ENCODE assay signal across 9 mouse cellular contexts in the genomic region with DNA sequence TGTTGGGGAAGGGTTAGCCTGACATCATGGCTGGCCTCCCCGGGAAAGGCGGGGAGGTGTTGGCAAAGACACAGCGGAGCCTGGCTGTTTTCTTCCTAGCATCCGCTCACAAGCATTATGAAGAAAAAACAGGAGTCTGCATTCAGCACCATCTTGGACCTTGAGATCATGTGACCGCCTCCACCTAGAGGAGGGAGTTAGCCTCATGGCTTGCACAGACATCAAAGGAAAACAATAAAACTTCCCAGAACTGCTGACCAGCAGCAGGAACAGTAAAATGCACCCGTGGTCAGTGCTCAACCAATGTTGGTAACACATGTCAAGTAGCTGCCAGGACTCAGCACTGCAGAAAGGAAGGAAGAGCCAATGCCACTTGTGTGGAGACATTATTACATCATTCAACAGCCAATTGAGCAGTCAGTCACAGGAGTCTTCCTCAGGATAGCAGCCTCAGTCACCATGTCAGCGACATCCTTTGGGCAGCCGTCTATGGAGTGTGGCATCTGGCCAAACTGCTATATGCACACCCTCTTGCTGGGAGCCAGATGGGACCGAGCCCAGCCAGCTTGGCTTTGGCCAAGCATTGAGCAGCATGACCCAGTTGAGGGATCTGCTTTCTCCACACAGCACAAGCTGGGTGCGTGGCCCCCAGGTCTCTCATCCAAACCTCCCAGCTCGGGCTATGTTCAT. TPM values are rescaled to one million over a fixed set of nuclear protein-coding genes. Genes with fewer than 3 reads are reported as not detected.
DNase-seq lines count a peak whose midpoint lies in the region.
"Had no signal": no experiment of that assay in that cellular context is flagged by ENCODE, and none has a peak within 500 bp of the region (broad histone marks: within the 10 kb centered on the region; RNA-seq: fewer than 3 reads in every experiment).

No protein-coding gene starts in this region.

- intact Hi-C loops in gastrocnemius, postnatal 14 days (cut with DNase I; ENCODE audit: low total_unique reads) = no loop called here

- peak; percentile 63 to 87 for DNase-seq in adrenal gland, adult (ENCODE audit: inconsistent age in 2 of 2, low spot score in 1 of 2)
- DNase-seq in adrenal gland, postnatal 4 days (ENCODE audit: low spot score in 2 of 2) = no peak
- DNase-seq in retina, postnatal 1 day = peak; percentile 72
- no peak for DNase-seq in retina, embryonic 14.5 days (ENCODE audit: low spot score)
- peak; percentile 60 for DNase-seq in gastrocnemius, postnatal 14 days
- DNase-seq in kidney, postnatal 25 days = peak; percentile 67 to 75
- no peak for DNase-seq in spleen, postnatal 36 days (ENCODE audit: low spot score in 2 of 2)
- DNase-seq in layer of hippocampus, adult 8-10 months (ENCODE audit: low spot score in 2 of 2) = no peak
- DNase-seq: liver, embryonic 13.5 days had no signal

RNA-seq across cellular contexts. Expression of a gene that starts 24.8 kb away (rescaled TPM):
- 100 to 1,000 TPM; 103 to 134 TPM for total RNA-seq in adrenal gland, postnatal 4 days (2021)
- total RNA-seq in gastrocnemius, postnatal 14 days (2021) = 10 to 100 TPM; 16.5 to 19.1 TPM
- 100 to 1,000 TPM in 2 of 4 experiments, 10 to 100 TPM in 2; 83.5 to 104 (median 100.0) TPM for total RNA-seq in layer of hippocampus, adult 8-10 months (2022)

Comparison
In these comparisons a context has a peak if more than half of its experiments do, and no peak if none do; other contexts are left out.
1. DNase-seq: peak in adrenal gland, adult (2 of 2), retina, postnatal 1 day (single experiment), gastrocnemius, postnatal 14 days (single experiment) and kidney, postnatal 25 days (2 of 2); none in adrenal gland, postnatal 4 days (0 of 2), retina, embryonic 14.5 days (single experiment), spleen, postnatal 36 days (0 of 2) and layer of hippocampus, adult 8-10 months (0 of 2).
2. RNA of a gene that starts 24.8 kb away (total RNA-seq): 103 to 134 TPM in adrenal gland, postnatal 4 days and 83.5 to 104 TPM in layer of hippocampus, adult 8-10 months; 16.5 to 19.1 TPM in gastrocnemius, postnatal 14 days; every median in the first group is over 4 times any median in the second.